Mouse (Mus musculus): Measurements from ENCODE around the gene Tes3-ps.

DNA sequence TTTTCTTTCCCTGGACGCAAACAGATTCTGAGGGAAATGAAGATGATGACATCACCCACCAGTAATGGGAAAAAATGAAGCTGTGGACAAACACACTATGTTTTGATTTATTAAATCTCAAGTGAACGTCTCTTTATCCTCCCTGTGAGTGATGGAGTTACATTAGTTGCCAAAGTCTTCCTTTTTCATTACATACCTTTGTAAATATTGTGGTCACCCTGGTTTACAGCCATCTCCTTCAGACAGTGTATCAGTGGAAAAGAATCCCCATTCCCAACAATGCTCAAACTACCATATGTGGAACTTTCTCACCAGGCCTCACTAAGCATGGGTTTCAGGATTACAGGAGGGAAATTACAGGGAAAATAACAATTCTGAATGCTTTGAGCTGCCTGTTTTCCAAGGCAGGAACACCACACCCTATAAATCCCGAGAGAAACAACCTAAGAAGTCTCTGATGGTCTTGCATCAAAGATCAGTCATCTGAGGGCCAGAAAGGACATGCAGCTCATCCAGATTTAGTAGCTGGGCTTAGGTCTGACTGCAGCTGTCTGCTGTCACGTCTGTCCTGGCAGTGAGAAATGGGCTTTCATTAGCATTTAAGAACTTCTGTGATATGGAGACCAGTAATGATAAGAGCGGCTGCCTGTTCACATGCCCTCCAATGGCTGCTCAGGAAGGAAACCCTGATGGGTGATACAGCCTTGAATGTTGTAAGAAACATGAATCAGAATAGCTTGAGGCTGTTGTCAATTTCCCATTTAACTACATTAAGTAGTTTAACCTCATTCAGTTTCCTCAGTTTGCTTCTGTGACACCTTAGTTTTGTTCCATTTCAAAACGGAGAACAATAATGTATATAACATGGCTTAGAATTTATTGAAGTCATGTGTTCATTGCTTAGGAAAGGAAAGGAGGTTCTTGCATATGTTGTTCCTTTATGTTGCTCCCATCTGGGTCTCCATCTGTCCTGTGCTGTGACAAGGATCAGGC is at the start of gene Tes3-ps:
- TF ChIP-seq POLR2A (IDR thresholded peaks at IDR 0.05; ENCODE audit: borderline replicate concordance, insufficient read depth, low read length), result no peak
- TF ChIP-seq CTCF (IDR thresholded peaks at IDR 0.05; ENCODE audit: borderline replicate concordance, insufficient read depth, low read depth, low read length), result no peak

All from cerebellum, adult 2 months (tissue).